Mouse (Mus musculus): ENCODE data around the gene Olfr906. TPM values are rescaled to one million over a fixed set of nuclear protein-coding genes. Genes with fewer than 3 reads are reported as not detected.

The Olfr906 gene
- polyA plus RNA-seq (2014; fragmentation: Illumina TruSeq; extraction: RNeasy Lipid Tissue Mini Kit (QIAGEN cat#74804); ENCODE audit: low read depth, low replicate concordance) = not detected

DNA sequence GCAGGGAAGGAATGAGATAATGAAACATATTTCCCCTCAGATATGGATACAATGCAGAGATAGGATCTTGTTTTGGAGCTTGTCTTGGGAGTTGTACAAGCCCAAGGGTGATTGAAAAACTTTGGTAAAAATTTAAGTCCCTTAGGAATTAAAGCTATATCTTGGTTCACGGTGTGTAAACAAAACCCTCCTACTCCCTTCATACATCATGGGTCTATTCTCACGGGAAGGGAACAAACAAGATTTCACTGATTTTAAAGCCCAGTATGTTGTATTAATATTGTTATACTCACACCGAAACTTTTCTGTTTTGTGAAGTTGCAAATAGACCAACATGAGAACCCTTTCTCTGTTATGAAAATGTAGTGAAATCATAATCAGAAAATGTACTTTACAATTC lies at the start of gene Olfr906:
Gene Olfr906, plus strand, starts transcription at position 301 of the 400 bp plus-strand sequence.

DNA sequence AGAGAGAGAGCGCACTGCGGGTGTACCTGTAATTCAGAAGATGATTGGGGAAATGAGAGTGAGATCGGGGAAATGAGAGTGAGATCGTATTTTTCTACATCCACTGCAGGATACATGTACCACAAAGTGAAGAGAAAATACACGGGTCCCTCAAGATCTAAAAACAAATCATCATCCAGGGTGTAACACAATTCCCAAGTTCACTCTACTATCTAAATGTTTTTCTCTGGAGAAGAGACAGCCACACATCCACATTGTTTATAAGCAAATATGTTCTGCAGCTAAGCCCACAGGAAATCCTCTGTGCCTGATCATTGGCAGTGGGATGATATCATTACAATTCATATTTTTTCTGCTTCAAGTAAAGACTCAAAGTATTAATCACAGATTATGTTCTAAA lies 39.5 kb upstream of the Olfr906 start, which contains the start of gene Olfr902:
Gene Olfr902, plus strand, starts transcription at position 301 of the 400 bp plus-strand sequence.

GRCm38 (mm10) chr9:38462844-38463243 lies 24.0 kb upstream of the Olfr906 start, which contains the start of gene Olfr904:
Gene Olfr904 (plus strand): TSS chr9:38463144.

GRCm38 (mm10) chr9:38470807-38471206 lies 16.1 kb upstream of the Olfr906 start, which contains the start of gene Olfr905:
Gene Olfr905 (plus strand): TSS chr9:38471107.

GRCm38 (mm10) chr9:38495501-38495900 lies 8.6 kb downstream of the Olfr906 start, which contains the start of gene Olfr907:
Gene Olfr907 (plus strand): TSS chr9:38495801.

DNA sequence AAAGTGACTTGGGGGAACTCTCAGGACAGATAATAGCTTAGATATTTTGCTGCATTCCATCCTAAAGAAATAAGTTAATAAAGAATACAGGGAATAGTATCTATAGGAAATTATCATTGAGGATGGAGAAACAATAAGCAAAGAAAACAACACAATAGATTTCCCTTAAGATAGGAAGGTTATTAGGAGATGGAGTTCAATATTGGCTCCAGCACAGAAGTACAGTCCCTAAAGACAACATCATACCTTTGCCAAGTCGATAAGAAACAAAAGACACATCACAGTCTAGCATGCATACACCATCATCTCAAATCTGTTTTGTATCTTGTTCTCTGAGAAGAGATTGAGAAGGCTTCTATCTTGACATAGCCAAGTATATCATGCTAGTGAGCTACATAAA lies 34.4 kb downstream of the Olfr906 start, which contains the start of gene Olfr911-ps1:
Gene Olfr911-ps1, plus strand, starts transcription at position 301 of the 400 bp plus-strand sequence.

DNA sequence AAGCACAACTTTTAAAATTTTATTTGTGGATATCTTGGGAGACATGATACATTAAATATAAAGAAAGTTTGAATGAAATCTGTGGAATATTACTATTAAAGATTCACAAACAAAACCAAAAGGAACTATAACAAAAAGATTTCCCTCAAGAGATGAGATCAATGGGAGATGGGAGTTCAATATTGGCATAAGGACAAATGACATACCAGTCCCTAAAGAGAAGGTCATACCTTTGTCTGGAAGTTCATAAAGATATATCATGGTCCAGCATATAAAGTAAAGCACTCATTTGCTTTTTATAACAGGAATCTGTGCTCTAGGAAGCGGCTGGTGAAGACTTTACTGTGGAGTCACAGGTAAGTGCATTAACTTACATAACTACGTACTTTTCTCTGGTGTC lies 50.7 kb downstream of the Olfr906 start, which contains the start of gene Olfr910:
Gene Olfr910, plus strand, starts transcription at position 301 of the 400 bp plus-strand sequence.

Other genes with a start within 250 kb of the Olfr906 start
- not detected for gene Olfr143, start 234.3 kb upstream of the Olfr906 start, polyA plus RNA-seq (2014; fragmentation: Illumina TruSeq; extraction: RNeasy Lipid Tissue Mini Kit (QIAGEN cat#74804); ENCODE audit: low read depth, low replicate concordance)
- gene Olfr895, start 219.2 kb upstream of the Olfr906 start, polyA plus RNA-seq (2014; fragmentation: Illumina TruSeq; extraction: RNeasy Lipid Tissue Mini Kit (QIAGEN cat#74804); ENCODE audit: low read depth, low replicate concordance) = not detected
- not detected for gene Olfr896-ps1, start 196.0 kb upstream of the Olfr906 start, polyA plus RNA-seq (2014; fragmentation: Illumina TruSeq; extraction: RNeasy Lipid Tissue Mini Kit (QIAGEN cat#74804); ENCODE audit: low read depth, low replicate concordance)
- gene Olfr25, start 158.0 kb upstream of the Olfr906 start, polyA plus RNA-seq (2014; fragmentation: Illumina TruSeq; extraction: RNeasy Lipid Tissue Mini Kit (QIAGEN cat#74804); ENCODE audit: low read depth, low replicate concordance) = not detected
- gene Olfr898, start 138.7 kb upstream of the Olfr906 start, polyA plus RNA-seq (2014; fragmentation: Illumina TruSeq; extraction: RNeasy Lipid Tissue Mini Kit (QIAGEN cat#74804); ENCODE audit: low read depth, low replicate concordance) = not detected
- not detected for gene Olfr250, start 120.2 kb upstream of the Olfr906 start, polyA plus RNA-seq (2014; fragmentation: Illumina TruSeq; extraction: RNeasy Lipid Tissue Mini Kit (QIAGEN cat#74804); ENCODE audit: low read depth, low replicate concordance)
- not detected for gene Olfr251, start 110.0 kb upstream of the Olfr906 start, polyA plus RNA-seq (2014; fragmentation: Illumina TruSeq; extraction: RNeasy Lipid Tissue Mini Kit (QIAGEN cat#74804); ENCODE audit: low read depth, low replicate concordance)
- not detected for gene Olfr147, start 85.4 kb upstream of the Olfr906 start, polyA plus RNA-seq (2014; fragmentation: Illumina TruSeq; extraction: RNeasy Lipid Tissue Mini Kit (QIAGEN cat#74804); ENCODE audit: low read depth, low replicate concordance)
- gene Olfr901, start 57.6 kb upstream of the Olfr906 start, polyA plus RNA-seq (2014; fragmentation: Illumina TruSeq; extraction: RNeasy Lipid Tissue Mini Kit (QIAGEN cat#74804); ENCODE audit: low read depth, low replicate concordance) = not detected
- gene Olfr902, start 39.4 kb upstream of the Olfr906 start, polyA plus RNA-seq (2014; fragmentation: Illumina TruSeq; extraction: RNeasy Lipid Tissue Mini Kit (QIAGEN cat#74804); ENCODE audit: low read depth, low replicate concordance) = not detected
- gene Olfr904, start 23.9 kb upstream of the Olfr906 start, polyA plus RNA-seq (2014; fragmentation: Illumina TruSeq; extraction: RNeasy Lipid Tissue Mini Kit (QIAGEN cat#74804); ENCODE audit: low read depth, low replicate concordance) = not detected
- not detected for gene Olfr905, start 16.0 kb upstream of the Olfr906 start, polyA plus RNA-seq (2014; fragmentation: Illumina TruSeq; extraction: RNeasy Lipid Tissue Mini Kit (QIAGEN cat#74804); ENCODE audit: low read depth, low replicate concordance)
- not detected for gene Olfr907, start 8.7 kb downstream of the Olfr906 start, polyA plus RNA-seq (2014; fragmentation: Illumina TruSeq; extraction: RNeasy Lipid Tissue Mini Kit (QIAGEN cat#74804); ENCODE audit: low read depth, low replicate concordance)
- not detected for gene Olfr911-ps1, start 34.5 kb downstream of the Olfr906 start, polyA plus RNA-seq (2014; fragmentation: Illumina TruSeq; extraction: RNeasy Lipid Tissue Mini Kit (QIAGEN cat#74804); ENCODE audit: low read depth, low replicate concordance)
- not detected for gene Olfr910, start 50.8 kb downstream of the Olfr906 start, polyA plus RNA-seq (2014; fragmentation: Illumina TruSeq; extraction: RNeasy Lipid Tissue Mini Kit (QIAGEN cat#74804); ENCODE audit: low read depth, low replicate concordance)
- gene Olfr912, start 93.1 kb downstream of the Olfr906 start, polyA plus RNA-seq (2014; fragmentation: Illumina TruSeq; extraction: RNeasy Lipid Tissue Mini Kit (QIAGEN cat#74804); ENCODE audit: low read depth, low replicate concordance) = not detected
- gene Olfr913, start 105.7 kb downstream of the Olfr906 start, polyA plus RNA-seq (2014; fragmentation: Illumina TruSeq; extraction: RNeasy Lipid Tissue Mini Kit (QIAGEN cat#74804); ENCODE audit: low read depth, low replicate concordance) = not detected
- gene Olfr914, start 118.0 kb downstream of the Olfr906 start, polyA plus RNA-seq (2014; fragmentation: Illumina TruSeq; extraction: RNeasy Lipid Tissue Mini Kit (QIAGEN cat#74804); ENCODE audit: low read depth, low replicate concordance) = not detected
- not detected for gene Olfr916, start 172.8 kb downstream of the Olfr906 start, polyA plus RNA-seq (2014; fragmentation: Illumina TruSeq; extraction: RNeasy Lipid Tissue Mini Kit (QIAGEN cat#74804); ENCODE audit: low read depth, low replicate concordance)
- not detected for gene Olfr917, start 178.8 kb downstream of the Olfr906 start, polyA plus RNA-seq (2014; fragmentation: Illumina TruSeq; extraction: RNeasy Lipid Tissue Mini Kit (QIAGEN cat#74804); ENCODE audit: low read depth, low replicate concordance)
- gene Olfr918, start 187.5 kb downstream of the Olfr906 start, polyA plus RNA-seq (2014; fragmentation: Illumina TruSeq; extraction: RNeasy Lipid Tissue Mini Kit (QIAGEN cat#74804); ENCODE audit: low read depth, low replicate concordance) = not detected
- gene Olfr919, start 216.6 kb downstream of the Olfr906 start, polyA plus RNA-seq (2014; fragmentation: Illumina TruSeq; extraction: RNeasy Lipid Tissue Mini Kit (QIAGEN cat#74804); ENCODE audit: low read depth, low replicate concordance) = not detected
- gene Vwa5a, start 231.2 kb downstream of the Olfr906 start, polyA plus RNA-seq (2014; fragmentation: Illumina TruSeq; extraction: RNeasy Lipid Tissue Mini Kit (QIAGEN cat#74804); ENCODE audit: low read depth, low replicate concordance) = 120 TPM